Mouse (Mus musculus): ENCODE measurements at regions not wholly inside any gene's neighbourhood (a gene's known extent, or its start where the extent isn't known, plus 50 kb on each side); places are given as distances from the start of the nearest gene placed in this dataset.

GRCm38 (mm10) chr2:57527966-57528365 is 290.5 kb downstream of the Gpd2 start:
- TF ChIP-seq CTCF (IDR thresholded peaks at IDR 0.05; ENCODE audit: control insufficient read depth, insufficient read depth, low read length) (no peak), POLR2A (IDR thresholded peaks at IDR 0.05; ENCODE audit: borderline replicate concordance, control insufficient read depth, low read depth, low read length) (no peak)
